Mouse (Mus musculus) lung, postnatal 0 days (tissue): ENCODE measurements around the gene Rtn4.

Source experiments
- CTCF ChIP-seq: IDR thresholded peaks from 2 replicates; pipeline ENCODE4 v1.5.1; 2016; ENCODE audit warnings: antibody characterized with exemption, mild to moderate bottlenecking
- EP300 ChIP-seq: IDR thresholded peaks from 2 replicates; pipeline ENCODE4 v1.6.1; 2016; ENCODE audit warnings: antibody characterized with exemption, mild to moderate bottlenecking, control low read depth

DNA sequence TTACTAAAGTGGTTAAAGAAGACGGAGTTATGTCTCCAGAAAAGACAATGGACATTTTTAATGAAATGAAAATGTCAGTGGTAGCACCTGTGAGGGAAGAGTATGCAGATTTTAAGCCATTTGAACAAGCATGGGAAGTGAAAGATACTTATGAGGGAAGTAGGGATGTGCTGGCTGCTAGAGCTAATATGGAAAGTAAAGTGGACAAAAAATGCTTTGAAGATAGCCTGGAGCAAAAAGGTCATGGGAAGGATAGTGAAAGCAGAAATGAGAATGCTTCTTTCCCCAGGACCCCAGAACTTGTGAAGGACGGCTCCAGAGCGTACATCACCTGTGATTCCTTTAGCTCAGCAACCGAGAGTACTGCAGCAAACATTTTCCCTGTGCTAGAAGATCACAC, 14.1 kb downstream of the Rtn4 start:
- TF ChIP-seq CTCF: no peak
- no peak for TF ChIP-seq EP300
